In the genomic region with DNA sequence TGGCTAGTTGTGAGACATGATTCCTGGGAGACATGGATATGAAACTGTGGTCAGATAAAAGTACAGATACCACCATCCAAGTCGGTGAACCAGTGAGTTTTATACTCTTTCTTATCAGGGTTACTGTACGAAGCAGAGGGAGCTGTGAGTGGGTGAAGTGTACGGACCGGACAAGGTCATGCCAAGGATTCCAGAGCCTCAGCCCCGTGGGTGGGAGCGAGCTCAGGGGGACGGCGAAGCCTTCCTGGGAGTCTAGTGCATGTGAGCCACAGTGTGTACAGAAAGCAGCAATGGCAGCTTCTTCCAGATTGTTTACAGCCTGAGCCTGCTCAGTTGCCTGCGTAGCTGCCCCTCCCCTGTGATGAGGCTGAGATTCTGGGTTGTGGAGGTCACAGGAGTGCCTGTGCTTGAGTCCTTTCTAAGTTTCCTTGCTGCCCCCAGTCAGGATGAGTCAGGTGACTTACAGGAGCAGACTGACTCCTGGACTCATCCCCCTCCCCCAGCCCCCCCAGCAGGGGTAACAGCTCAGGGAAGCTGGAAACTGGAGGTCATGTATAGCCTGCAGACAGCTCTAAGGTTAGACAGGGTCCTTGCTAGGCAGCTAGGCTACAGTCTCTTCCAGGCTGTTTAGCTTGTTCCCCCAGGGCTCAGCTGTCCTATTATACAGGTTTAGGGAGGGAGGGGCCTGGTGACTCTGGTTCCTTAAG, we compare ENCODE assay signal across 25 mouse cellular contexts. TPM values are rescaled to one million over a fixed set of nuclear protein-coding genes. Genes with fewer than 3 reads are reported as not detected.
A peak's percentile ranks its signal among the peaks of the same experiment; 100 is the strongest.
DNase-seq lines count a peak whose midpoint lies in the region; ATAC-seq and TF ChIP-seq lines count a peak whose summit lies in the region.
"Had no signal": no experiment of that assay in that cellular context is flagged by ENCODE, and none has a peak within 500 bp of the region (broad histone marks: within the 10 kb centered on the region; RNA-seq: fewer than 3 reads in every experiment).

No protein-coding gene starts in this region.

- H3K27ac ChIP-seq in heart, embryonic 13.5 days (replicated peaks) = peak overlapping the region; percentile 79
- H3K27ac ChIP-seq in ES-E14 (ENCODE audit: insufficient read depth, low read depth, low read length, poor library complexity, severe bottlenecking) = peak overlapping the region; percentile 86
- H3K27ac ChIP-seq in forebrain, embryonic 15.5 days (replicated peaks) = no peak overlapping the region
- H3K27ac ChIP-seq: embryonic facial prominence, embryonic 15.5 days; hindbrain, embryonic 15.5 days; left cerebral cortex, adult 2 months; limb, embryonic 15.5 days; liver, embryonic 14.5 days; stomach, postnatal 0 days had no signal

- peaks cover 24% of the 10 kb centered on the region for H3K4me1 ChIP-seq in heart, embryonic 13.5 days
- peaks cover 40% of the 10 kb centered on the region for H3K4me1 ChIP-seq in megakaryocyte, embryonic 14.5 days
- H3K4me1 ChIP-seq in ES-E14 (ENCODE audit: control insufficient read depth in 2 of 2, insufficient read depth in 2 of 2, low read length in 2 of 2, poor library complexity in 1 of 2) = peaks cover 0 to 8% of the 10 kb centered on the region in 2 experiments; a peak in 1 of 4 replicates
- no peaks in the 10 kb centered on the region for H3K4me1 ChIP-seq in forebrain, embryonic 15.5 days
- H3K4me1 ChIP-seq: embryonic facial prominence, embryonic 15.5 days; hindbrain, embryonic 15.5 days; limb, embryonic 15.5 days had no signal

- no peak overlapping the region for H3K4me3 ChIP-seq in heart, embryonic 13.5 days
- peak overlapping the region; percentile 17 for H3K4me3 ChIP-seq in megakaryocyte, embryonic 14.5 days (replicated peaks)
- H3K4me3 ChIP-seq in ES-E14 (ENCODE audit: insufficient read depth in 1 of 2, low read depth in 1 of 2, low read length in 2 of 2, poor library complexity in 1 of 2, severe bottlenecking in 1 of 2) = no peak overlapping the region
- H3K4me3 ChIP-seq in forebrain, embryonic 15.5 days = no peak overlapping the region
- H3K4me3 ChIP-seq: embryonic facial prominence, embryonic 15.5 days; hindbrain, embryonic 15.5 days; left cerebral cortex, adult 2 months; limb, embryonic 15.5 days had no signal

- H3K4me2 ChIP-seq in heart, embryonic 13.5 days = 0 out of 2 replicates have a peak overlapping the region, but pooled peaks have one; percentile 25
- H3K4me2 ChIP-seq in forebrain, embryonic 15.5 days (replicated peaks) = no peak overlapping the region
- H3K4me2 ChIP-seq: embryonic facial prominence, embryonic 15.5 days; hindbrain, embryonic 15.5 days; limb, embryonic 15.5 days; lung, embryonic 14.5 days; midbrain, embryonic 11.5 days had no signal

- peaks cover 46% of the 10 kb centered on the region for H3K36me3 ChIP-seq in heart, embryonic 13.5 days
- H3K36me3 ChIP-seq in megakaryocyte, embryonic 14.5 days (replicated peaks; ENCODE audit: low read length) = peaks cover 3% of the 10 kb centered on the region
- H3K36me3 ChIP-seq in ES-E14 (ENCODE audit: control insufficient read depth, insufficient read depth, low read length, poor library complexity, severe bottlenecking) = peaks cover 4% of the 10 kb centered on the region; the same call in 1 of the 2 replicates
- H3K36me3 ChIP-seq in forebrain, embryonic 15.5 days = no peaks in the 10 kb centered on the region
- H3K36me3 ChIP-seq: hindbrain, embryonic 15.5 days had no signal

- WGBS in heart, embryonic 13.5 days = 29% methylated on average over 9 of the region's 9 CpGs
- WGBS in forebrain, embryonic 15.5 days = 87% methylated on average over 9 of the region's 9 CpGs

- intact Hi-C loops in heart, postnatal 10 days (cut with DNase I) = no loop called here

- no peaks in the 10 kb centered on the region for H3K9me3 ChIP-seq in heart, embryonic 13.5 days
- peaks cover 27% of the 10 kb centered on the region for H3K9me3 ChIP-seq in megakaryocyte, embryonic 14.5 days
- H3K9me3 ChIP-seq in ES-E14 (ENCODE audit: control insufficient read depth, insufficient read depth, low read depth, low read length) = no peaks in the 10 kb centered on the region
- no peaks in the 10 kb centered on the region for H3K9me3 ChIP-seq in forebrain, embryonic 15.5 days
- H3K9me3 ChIP-seq: embryonic facial prominence, embryonic 15.5 days; hindbrain, embryonic 15.5 days; limb, embryonic 15.5 days had no signal

- peak overlapping the region; percentile 65 for H3K9ac ChIP-seq in heart, embryonic 13.5 days
- H3K9ac ChIP-seq in ES-E14 (ENCODE audit: insufficient read depth, low read depth, low read length, poor library complexity, severe bottlenecking) = 0 out of 2 replicates have a peak overlapping the region, but pooled peaks have one; percentile 42
- no peak overlapping the region for H3K9ac ChIP-seq in forebrain, embryonic 15.5 days (replicated peaks)
- H3K9ac ChIP-seq: embryonic facial prominence, embryonic 15.5 days; hindbrain, embryonic 15.5 days; limb, embryonic 15.5 days; liver, embryonic 14.5 days; lung, embryonic 14.5 days had no signal

- DNase-seq in heart, postnatal 10 days = no peak
- no peak for DNase-seq in ES-E14 (ENCODE audit: low read depth, low spot score)
- peak; percentile 44 for DNase-seq in yolk sac, embryonic 10.5 days (ENCODE audit: low spot score)
- DNase-seq: B cell, adult 2 months; cerebellum, adult 9-10 months; gastrocnemius, postnatal 10 days; kidney, adult 2 months; kidney, postnatal 10 days; left cerebral cortex, postnatal 4 days; lung, embryonic 14.5 days; lung, postnatal 4 days; right cerebral cortex, postnatal 14 days had no signal

- in situ Hi-C loops in ES-E14 (cut with MboI; ENCODE audit: low sequenced_read_pairs in 2 of 2, unreplicated experiment in 2 of 2) = no loop called here

- H3K27me3 ChIP-seq in heart, embryonic 13.5 days (replicated peaks) = no peaks in the 10 kb centered on the region
- peaks cover 50% of the 10 kb centered on the region for H3K27me3 ChIP-seq in megakaryocyte, embryonic 14.5 days (replicated peaks)
- no peaks in the 10 kb centered on the region for H3K27me3 ChIP-seq in forebrain, embryonic 15.5 days
- H3K27me3 ChIP-seq: CH12.LX; embryonic facial prominence, embryonic 15.5 days; hindbrain, embryonic 15.5 days; limb, embryonic 15.5 days had no signal

- ATAC-seq in heart, embryonic 13.5 days (ENCODE audit: extremely low read depth, insufficient number of reproducible peaks, low FRiP score, low TSS enrichment) = peak; percentile 42; the same call in 1 of the 2 replicates
- no peak for ATAC-seq in megakaryocyte, adult 5-6 weeks (ENCODE audit: poor library complexity, severe bottlenecking)
- ATAC-seq in forebrain, embryonic 15.5 days (replicated peaks) = no peak
- ATAC-seq: forebrain, embryonic 16.5 days had no signal

TF ChIP-seq in ES-E14, 5 proteins besides CTCF, POLR2A, EP300 and RAD21:
- TF ChIP-seq MAFK (IDR thresholded peaks at IDR 0.05; ENCODE audit: insufficient read depth, low read depth, low read length) = no peak
TF ChIP-seq in ES-E14: peak in this region for 0.

RNA-seq across cellular contexts. Expression of gene Rnf213, which starts 11.1 kb away (rescaled TPM):
- polyA plus RNA-seq in heart, embryonic 13.5 days (2015; fragmentation: Nextera tagmentation; extraction: Ambion mirVana) = 5.5 and 6.8 TPM in 2 replicates
- total RNA-seq in heart, postnatal 10 days (2021) = 10 to 100 TPM; 14.0 to 19.6 TPM
- polyA plus RNA-seq in megakaryocyte, embryonic 14.5 days (2012; ENCODE audit: insufficient read depth, low replicate concordance) = 1.2 TPM in 1 of 2 replicates, not detected in the other
- 108 and 121 TPM in 2 replicates for total RNA-seq in megakaryocyte, adult 5-6 weeks (2015)
- total RNA-seq in megakaryocyte, adult 5-6 weeks (2017) = 70.7 and 84.8 TPM in 2 replicates
- total RNA-seq in ES-E14 (2012; rRNA removed) = 30.4 and 37.3 TPM in 2 replicates
- 0.75 and 1.4 TPM in 2 replicates for polyA plus RNA-seq in forebrain, embryonic 15.5 days (2015; fragmentation: Nextera tagmentation; extraction: Ambion mirVana)

RNA-seq across cellular contexts. Expression of gene Slc26a11, which starts 26.4 kb away (rescaled TPM):
- 9.3 and 10.4 TPM in 2 replicates for polyA plus RNA-seq in heart, embryonic 13.5 days (2015; fragmentation: Nextera tagmentation; extraction: Ambion mirVana)
- total RNA-seq in heart, postnatal 10 days (2021) = 1 to 10 TPM; 3.7 to 5.0 TPM
- polyA plus RNA-seq in megakaryocyte, embryonic 14.5 days (2012; ENCODE audit: insufficient read depth, low replicate concordance) = 1.5 and 2.0 TPM in 2 replicates
- 4.8 and 6.0 TPM in 2 replicates for total RNA-seq in megakaryocyte, adult 5-6 weeks (2015)
- total RNA-seq in megakaryocyte, adult 5-6 weeks (2017) = 1.2 and 3.4 TPM in 2 replicates
- total RNA-seq in ES-E14 (2012; rRNA removed) = 4.4 and 7.4 TPM in 2 replicates
- polyA plus RNA-seq in forebrain, embryonic 15.5 days (2015; fragmentation: Nextera tagmentation; extraction: Ambion mirVana) = 3.5 and 3.9 TPM in 2 replicates

RNA-seq across cellular contexts. Expression of gene Sgsh, which starts 26.4 kb away (rescaled TPM):
- 5.7 and 6.9 TPM in 2 replicates for polyA plus RNA-seq in heart, embryonic 13.5 days (2015; fragmentation: Nextera tagmentation; extraction: Ambion mirVana)
- total RNA-seq in heart, postnatal 10 days (2021) = 1 to 10 TPM; 7.9 TPM
- 3.4 TPM in 1 of 2 replicates, not detected in the other for polyA plus RNA-seq in megakaryocyte, embryonic 14.5 days (2012; ENCODE audit: insufficient read depth, low replicate concordance)
- 12.9 and 15.0 TPM in 2 replicates for total RNA-seq in megakaryocyte, adult 5-6 weeks (2015)
- 12.9 and 15.8 TPM in 2 replicates for total RNA-seq in megakaryocyte, adult 5-6 weeks (2017)
- 3.4 and 4.9 TPM in 2 replicates for total RNA-seq in ES-E14 (2012; rRNA removed)
- 3.0 and 3.7 TPM in 2 replicates for polyA plus RNA-seq in forebrain, embryonic 15.5 days (2015; fragmentation: Nextera tagmentation; extraction: Ambion mirVana)
